Mouse (Mus musculus) thymus, adult 2 months (tissue): Measurements from ENCODE around the gene Oxnad1. TPM values are rescaled to one million over a fixed set of nuclear protein-coding genes. Genes with fewer than 3 reads are reported as not detected.

Source experiments
- DNase-seq: peaks from one replicate; pipeline ENCODE4 v3.0.0; 2021
- H3K27ac ChIP-seq: fragments of 200-500 bp; 2 replicates; pipeline ENCODE4 v1.5.1; 2012; ENCODE audit warnings: low read length, control low read depth; ENCODE audit not compliant: control insufficient read depth, insufficient read depth
- H3K27me3 ChIP-seq: fragments of 200-500 bp; 2 replicates; pipeline ENCODE4 v1.6.1; 2012; ENCODE audit warnings: mild to moderate bottlenecking, low read length, moderate library complexity, mixed read lengths; ENCODE audit not compliant: control insufficient read depth, insufficient read depth
- H3K36me3 ChIP-seq: fragments of 200-500 bp; 2 replicates; pipeline ENCODE4 v1.6.1; 2012; ENCODE audit warnings: mild to moderate bottlenecking, low read length, moderate library complexity; ENCODE audit not compliant: control insufficient read depth, insufficient read depth
- H3K4me1 ChIP-seq: fragments of 200-500 bp; replicated peaks from 2 replicates; pipeline ENCODE4 v1.6.1; 2012; ENCODE audit warnings: low read length; ENCODE audit not compliant: control insufficient read depth, insufficient read depth
- H3K4me3 ChIP-seq: fragments of 200-500 bp; 2 replicates; pipeline ENCODE4 v1.5.1; 2012; ENCODE audit warnings: mild to moderate bottlenecking, low read length, control low read depth, moderate library complexity; ENCODE audit not compliant: control insufficient read depth, insufficient read depth
- CTCF ChIP-seq: fragments of 200-500 bp; IDR thresholded peaks from 2 replicates; pipeline ENCODE4 v1.5.1; 2012; ENCODE audit warnings: mild to moderate bottlenecking, control low read depth, low read length, moderate library complexity, borderline replicate concordance; ENCODE audit not compliant: control insufficient read depth, poor library complexity, insufficient read depth; ENCODE audit errors: extremely low read depth
- POLR2A ChIP-seq: fragments of 200-500 bp; IDR thresholded peaks from 2 replicates; pipeline ENCODE4 v1.6.1; 2012; ENCODE audit warnings: mild to moderate bottlenecking, low read length, control low read depth, moderate library complexity; ENCODE audit not compliant: control insufficient read depth, poor library complexity, insufficient read depth; ENCODE audit errors: extremely low read depth
- whole genome bisulfite sequencing: fragments of 180-500 bp; shearing (Covaris S2); methylation state at CpG from one replicate; pipeline ENCODE4 v1.1.7; 2018; 5-methylcytosine and 5-hydroxymethylcytosine counted together
- polyA plus RNA-seq: library from polyadenylated mRNA; depleted of rRNA; stranded (reverse); fragments of >200 nt; gene quantifications from 2 replicates; pipeline ENCODE4 v1.2.3, GENCODE M21; 2012

The Oxnad1 gene
- polyA plus RNA-seq, 1 experiment = 20.3 TPM

DNA sequence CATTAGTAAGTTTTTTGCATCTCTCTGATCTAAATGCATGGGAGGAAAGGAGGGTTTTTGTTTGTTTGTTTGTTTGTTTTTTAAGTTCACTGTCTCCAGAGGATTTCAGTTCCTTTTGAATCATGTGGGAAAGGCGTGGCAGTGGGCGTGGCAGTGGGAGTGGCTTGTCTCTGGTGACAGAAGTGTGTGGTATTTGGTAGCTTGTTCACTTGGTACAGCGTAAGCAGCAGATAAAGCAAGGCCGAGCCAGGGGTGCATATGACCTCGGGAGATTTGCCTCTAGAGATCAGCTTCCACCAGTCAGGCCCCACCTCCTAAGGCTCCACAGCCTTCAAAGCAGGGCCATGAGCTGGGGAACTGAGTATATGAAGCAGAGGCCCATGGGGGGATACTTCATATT is 31.3 kb upstream of the Oxnad1 start:
- WGBS = 90% methylated on average over 5 of the region's 5 CpGs
- H3K36me3 ChIP-seq = no peaks in the 10 kb centered on the region
- no peak overlapping the region for H3K4me3 ChIP-seq
- TF ChIP-seq CTCF (no peak), POLR2A (no peak)
- H3K4me1 ChIP-seq = no peaks in the 10 kb centered on the region
- no peak overlapping the region for H3K27ac ChIP-seq
- no peaks in the 10 kb centered on the region for H3K27me3 ChIP-seq
- DNase-seq = no peak

- H3K27ac ChIP-seq = no peak overlapping the region
- TF ChIP-seq POLR2A = no peak
- no peak for TF ChIP-seq CTCF
- no peaks in the 10 kb centered on the region for H3K36me3 ChIP-seq
- no peaks in the 10 kb centered on the region for H3K4me1 ChIP-seq
- WGBS = 93% methylated on average over 10 of the region's 10 CpGs
- H3K27me3 ChIP-seq = no peaks in the 10 kb centered on the region
- no peak for DNase-seq
- H3K4me3 ChIP-seq = no peak overlapping the region
Measured at GRCm38 (mm10) chr14:32054788-32055187, 30.4 kb upstream of the Oxnad1 start.

DNA sequence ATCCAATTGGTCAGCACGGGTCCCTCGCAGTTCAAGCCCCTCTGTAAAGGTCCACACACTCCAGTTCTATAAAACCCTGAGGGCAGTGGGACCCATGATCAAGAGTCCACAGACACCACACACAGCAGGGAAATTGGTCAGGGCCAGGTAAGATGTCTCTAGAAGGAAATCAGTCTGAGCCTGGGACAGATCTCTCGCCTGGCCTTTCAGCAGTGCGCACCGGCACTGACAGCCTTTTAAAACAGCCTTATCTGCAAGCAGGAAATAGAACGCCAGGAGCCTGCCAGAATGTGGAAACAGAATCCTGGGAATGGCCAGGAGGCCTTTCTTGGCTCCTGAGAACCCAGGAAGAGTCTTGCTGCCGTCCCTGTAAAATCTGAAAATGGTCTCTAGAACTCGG is 29.4 kb upstream of the Oxnad1 start:
- Histone ChIP-seq H3K4me1 (no peaks in the 10 kb centered on the region), H3K36me3 (no peaks in the 10 kb centered on the region), H3K27ac (no peak overlapping the region), H3K27me3 (no peaks in the 10 kb centered on the region), H3K4me3 (no peak overlapping the region)
- DNase-seq = no peak
- no peak for TF ChIP-seq POLR2A
- TF ChIP-seq CTCF = no peak
- 89% methylated on average over 8 of the region's 8 CpGs for WGBS

DNA sequence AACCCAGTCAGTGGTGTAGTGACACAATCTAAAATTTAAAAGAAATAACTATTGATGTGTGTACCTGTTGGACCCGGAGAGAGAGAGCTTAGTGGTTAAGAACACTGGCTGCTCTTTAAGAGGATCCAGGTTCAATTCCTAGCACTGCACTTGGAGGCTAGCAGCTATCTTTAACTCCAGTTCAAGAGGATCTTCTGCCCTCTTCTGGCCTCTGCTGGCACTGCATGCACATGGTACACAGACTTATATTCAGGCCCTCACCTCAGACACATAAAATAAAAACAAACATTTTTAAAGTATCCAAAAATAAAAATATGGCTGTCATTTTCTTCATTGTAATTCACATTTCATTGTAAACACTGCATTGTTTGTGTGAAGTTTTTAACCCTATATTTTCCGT is 28.5 kb upstream of the Oxnad1 start:
- WGBS = 98% methylated on average over 2 of the region's 2 CpGs

GRCm38 (mm10) chr14:32057664-32058063 is 27.5 kb upstream of the Oxnad1 start:
- no peak overlapping the region for H3K4me3 ChIP-seq
- H3K27ac ChIP-seq = no peak overlapping the region
- H3K4me1 ChIP-seq = no peaks in the 10 kb centered on the region
- no peaks in the 10 kb centered on the region for H3K36me3 ChIP-seq
- no peak for TF ChIP-seq POLR2A
- TF ChIP-seq CTCF = no peak
- H3K27me3 ChIP-seq = no peaks in the 10 kb centered on the region
- no peak for DNase-seq
- 90% methylated on average over 4 of the region's 4 CpGs for WGBS

More for the DNA sequence above, 28.5 kb upstream of the Oxnad1 start:
- DNase-seq = peak; percentile 37
- Histone ChIP-seq H3K27me3 (no peaks in the 10 kb centered on the region), H3K4me3 (no peak overlapping the region), H3K36me3 (no peaks in the 10 kb centered on the region), H3K4me1 (no peaks in the 10 kb centered on the region), H3K27ac (no peak overlapping the region)
- TF ChIP-seq CTCF (no peak), POLR2A (no peak)

GRCm38 (mm10) chr14:32061398-32061797 is 23.8 kb upstream of the Oxnad1 start:
- Histone ChIP-seq H3K36me3 (no peaks in the 10 kb centered on the region), H3K4me3 (no peak overlapping the region), H3K27ac (no peak overlapping the region), H3K27me3 (no peaks in the 10 kb centered on the region), H3K4me1 (no peaks in the 10 kb centered on the region)
- no peak for TF ChIP-seq CTCF
- TF ChIP-seq POLR2A = no peak
- no peak for DNase-seq
- 95% methylated on average over 4 of the region's 4 CpGs for WGBS

DNA sequence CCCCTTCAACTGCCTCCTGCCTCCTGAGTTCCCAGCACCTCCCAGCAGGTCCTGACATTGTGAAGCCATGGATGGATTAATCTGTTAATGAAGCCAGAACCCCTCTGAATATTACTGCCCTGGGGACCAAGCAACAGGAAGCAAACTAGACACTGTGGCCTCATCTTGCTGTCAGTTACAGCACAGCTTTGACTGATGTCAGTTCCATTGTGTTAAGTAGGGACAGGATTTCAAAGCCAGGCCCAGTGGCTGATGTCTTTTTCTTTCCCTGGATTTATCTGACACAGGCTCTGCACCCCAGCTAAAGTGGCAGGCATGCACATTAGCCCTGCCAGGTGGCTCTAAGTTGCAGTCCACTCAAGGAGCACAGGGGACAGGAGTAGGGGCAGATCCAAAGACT is 12.4 kb upstream of the Oxnad1 start:
- H3K4me3 ChIP-seq = no peak overlapping the region
- DNase-seq = no peak

More for the DNA sequence above, 12.4 kb upstream of the Oxnad1 start:
- H3K27ac ChIP-seq = no peak overlapping the region
- H3K27me3 ChIP-seq = no peaks in the 10 kb centered on the region; the same call in 1 of the 2 replicates
- no peaks in the 10 kb centered on the region for H3K4me1 ChIP-seq
- H3K36me3 ChIP-seq = no peaks in the 10 kb centered on the region
- TF ChIP-seq CTCF (no peak), POLR2A (no peak)
